Comparison of ENCODE assay signal across 8 mouse cellular contexts in the genomic region with DNA sequence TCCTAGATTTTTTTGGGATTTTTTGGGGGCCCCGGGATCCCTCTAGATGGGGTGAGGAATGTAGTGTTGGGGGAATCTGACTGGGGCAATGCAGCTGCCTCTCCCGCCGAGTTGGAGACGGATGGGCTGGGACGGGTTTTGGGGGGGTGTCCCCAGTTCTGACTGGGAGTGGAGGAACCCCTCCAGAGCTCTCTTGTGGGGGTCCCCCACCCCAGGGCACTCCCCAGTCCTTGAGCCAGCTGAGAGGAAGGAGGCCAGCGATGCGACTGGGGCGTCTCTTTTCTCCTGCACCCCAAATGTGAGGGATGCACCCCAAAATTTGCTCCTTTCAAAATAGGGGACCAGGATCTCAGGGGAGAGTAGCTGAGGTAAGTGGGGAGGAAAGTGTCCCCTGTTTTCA. TPM values are rescaled to one million over a fixed set of nuclear protein-coding genes. Genes with fewer than 3 reads are reported as not detected.
DNase-seq lines count a peak whose midpoint lies in the region; ATAC-seq and TF ChIP-seq lines count a peak whose summit lies in the region.

No protein-coding gene starts in this region.

- H3K36me3 ChIP-seq in embryonic facial prominence, embryonic 10.5 days (replicated peaks): peaks cover 22% of the 10 kb centered on the region
- peaks cover 14% of the 10 kb centered on the region; the same call in 1 of the 2 replicates for H3K36me3 ChIP-seq in hindbrain, postnatal 0 days (ENCODE audit: insufficient read depth, low read length)
- H3K36me3 ChIP-seq in neural tube, embryonic 13.5 days: peaks cover 20% of the 10 kb centered on the region

- TF ChIP-seq CTCF in left cerebral cortex, adult 2 months (IDR thresholded peaks at IDR 0.05): no peak
- no peak for TF ChIP-seq CTCF in hindbrain, postnatal 0 days (IDR thresholded peaks at IDR 0.05; ENCODE audit: low read depth)

- no peaks in the 10 kb centered on the region for H3K9me3 ChIP-seq in embryonic facial prominence, embryonic 10.5 days
- no peaks in the 10 kb centered on the region for H3K9me3 ChIP-seq in hindbrain, postnatal 0 days (ENCODE audit: low read length)
- no peaks in the 10 kb centered on the region for H3K9me3 ChIP-seq in neural tube, embryonic 13.5 days

- DNase-seq in left cerebral cortex, adult 2 months (ENCODE audit: extremely low spot score in 1 of 2, low spot score in 2 of 2): no peak
- DNase-seq in left cerebral cortex, adult 9 months (ENCODE audit: low spot score in 2 of 2): no peak
- DNase-seq in embryonic facial prominence, embryonic 10.5 days (ENCODE audit: low spot score): no peak
- no peak for DNase-seq in hindbrain, postnatal 0 days (ENCODE audit: low spot score)
- DNase-seq in thymus, postnatal 36 days: no peak

- peaks cover 42% of the 10 kb centered on the region for H3K27me3 ChIP-seq in embryonic facial prominence, embryonic 10.5 days (replicated peaks; ENCODE audit: low read depth, poor library complexity, severe bottlenecking)
- 0 out of 2 replicates have a peak, but pooled peaks cover 6% of the 10 kb centered on the region for H3K27me3 ChIP-seq in hindbrain, postnatal 0 days (ENCODE audit: insufficient read depth, low read length)
- H3K27me3 ChIP-seq in neural tube, embryonic 13.5 days: peaks cover 36% of the 10 kb centered on the region

- intact Hi-C loops in left cerebral cortex, adult 2 months (cut with DNase I): loop anchor here (5.0 to 10.0 kb wide), 2 partner anchors 174 to 422 kb away; a partner anchor contains a TSS

- H3K27ac ChIP-seq in left cerebral cortex, adult 2 months: peak overlapping the region; percentile 88
- H3K27ac ChIP-seq in embryonic facial prominence, embryonic 10.5 days (replicated peaks): peak overlapping the region; percentile 87
- H3K27ac ChIP-seq in hindbrain, postnatal 0 days: no peak overlapping the region
- no peak overlapping the region for H3K27ac ChIP-seq in neural tube, embryonic 13.5 days (replicated peaks)

- ATAC-seq in hindbrain, postnatal 0 days: no peak
- ATAC-seq in neural tube, embryonic 13.5 days (ENCODE audit: low read depth): no peak
- ATAC-seq in erythroid progenitor cell, adult 5-6 weeks (replicated peaks; ENCODE audit: low FRiP score, poor library complexity, severe bottlenecking): no peak
- ATAC-seq in inflammation-experienced regulatory T-cells, adult 6 months: no peak

- H3K4me1 ChIP-seq in embryonic facial prominence, embryonic 10.5 days: peaks cover 76% of the 10 kb centered on the region
- peaks cover 10% of the 10 kb centered on the region for H3K4me1 ChIP-seq in hindbrain, postnatal 0 days (ENCODE audit: insufficient read depth, low read length)
- H3K4me1 ChIP-seq in neural tube, embryonic 13.5 days (replicated peaks): peaks cover 46% of the 10 kb centered on the region

- peak overlapping the region; percentile 66 for H3K4me3 ChIP-seq in left cerebral cortex, adult 2 months
- peak overlapping the region; percentile 57 for H3K4me3 ChIP-seq in embryonic facial prominence, embryonic 10.5 days
- H3K4me3 ChIP-seq in hindbrain, postnatal 0 days (ENCODE audit: low read length): peak overlapping the region; percentile 42
- peak overlapping the region; percentile 33 for H3K4me3 ChIP-seq in neural tube, embryonic 13.5 days

- H3K9ac ChIP-seq in hindbrain, postnatal 0 days (replicated peaks; ENCODE audit: low read length): peak overlapping the region; percentile 61
- H3K9ac ChIP-seq in neural tube, embryonic 13.5 days: peak overlapping the region; percentile 71

- peak overlapping the region; percentile 61 for H3K4me2 ChIP-seq in hindbrain, postnatal 0 days (ENCODE audit: low read depth, low read length)
- peak overlapping the region; percentile 53 for H3K4me2 ChIP-seq in neural tube, embryonic 13.5 days

- WGBS in embryonic facial prominence, embryonic 10.5 days: 34% methylated on average over 8 of the region's 8 CpGs
- WGBS in hindbrain, postnatal 0 days: 29% methylated on average over 8 of the region's 8 CpGs
- 42% methylated on average over 8 of the region's 8 CpGs for WGBS in neural tube, embryonic 13.5 days

RNA-seq across cellular contexts. Expression of a gene that starts 3.4 kb away (rescaled TPM):
- 1 to 10 TPM; 1.7 to 3.5 TPM for total RNA-seq in left cerebral cortex, adult 2 months (2021)
- polyA plus RNA-seq in embryonic facial prominence, embryonic 10.5 days (2016; fragmentation: Nextera tagmentation; extraction: Ambion mirVana): 5.0 and 7.2 TPM in 2 replicates
- 4.9 and 5.0 TPM in 2 replicates for total RNA-seq in hindbrain, postnatal 0 days (2014; rRNA removed)
- 2.4 and 2.7 TPM in 2 replicates for polyA plus RNA-seq in hindbrain, postnatal 0 days (2015; fragmentation: Nextera tagmentation; extraction: Ambion mirVana)
- polyA plus RNA-seq in neural tube, embryonic 13.5 days (2015; fragmentation: Nextera tagmentation; extraction: Ambion mirVana): 6.0 and 6.1 TPM in 2 replicates
- 1.8 TPM in 1 of 2 replicates, not detected in the other for total RNA-seq in erythroid progenitor cell, adult 5-6 weeks (2015; ENCODE audit: low replicate concordance)
- total RNA-seq in erythroid progenitor cell, adult 5-6 weeks (2017; ENCODE audit: low replicate concordance): 0.61 and 2.3 TPM in 2 replicates
- polyA plus RNA-seq in inflammation-experienced regulatory T-cells, adult 6 months (2017; shearing (Covaris generic)): under 1 TPM in 1 of 3 experiments, not detected in 2; 0.39 TPM

RNA-seq across cellular contexts. Expression of a gene that starts 4.7 kb away (rescaled TPM):
- total RNA-seq in left cerebral cortex, adult 2 months (2021): 10 to 100 TPM; 45.5 to 51.2 TPM
- 210 and 215 TPM in 2 replicates for polyA plus RNA-seq in embryonic facial prominence, embryonic 10.5 days (2016; fragmentation: Nextera tagmentation; extraction: Ambion mirVana)
- total RNA-seq in hindbrain, postnatal 0 days (2014; rRNA removed): 61.6 and 96.0 TPM in 2 replicates
- polyA plus RNA-seq in hindbrain, postnatal 0 days (2015; fragmentation: Nextera tagmentation; extraction: Ambion mirVana): 172 and 185 TPM in 2 replicates
- 161 and 174 TPM in 2 replicates for polyA plus RNA-seq in neural tube, embryonic 13.5 days (2015; fragmentation: Nextera tagmentation; extraction: Ambion mirVana)
- 31.4 and 102 TPM in 2 replicates for total RNA-seq in erythroid progenitor cell, adult 5-6 weeks (2015; ENCODE audit: low replicate concordance)
- total RNA-seq in erythroid progenitor cell, adult 5-6 weeks (2017; ENCODE audit: low replicate concordance): 14.5 and 24.2 TPM in 2 replicates
- 100 to 1,000 TPM; 133 to 147 (median 134) TPM for polyA plus RNA-seq in inflammation-experienced regulatory T-cells, adult 6 months (2017; shearing (Covaris generic))

RNA-seq across cellular contexts. Expression of a gene that starts 6.6 kb away (rescaled TPM):
- 1 to 10 TPM; 4.9 to 5.3 TPM for total RNA-seq in left cerebral cortex, adult 2 months (2021)
- 7.9 and 10.7 TPM in 2 replicates for polyA plus RNA-seq in embryonic facial prominence, embryonic 10.5 days (2016; fragmentation: Nextera tagmentation; extraction: Ambion mirVana)
- 1.9 and 2.8 TPM in 2 replicates for total RNA-seq in hindbrain, postnatal 0 days (2014; rRNA removed)
- polyA plus RNA-seq in hindbrain, postnatal 0 days (2015; fragmentation: Nextera tagmentation; extraction: Ambion mirVana): 14.2 and 15.2 TPM in 2 replicates
- polyA plus RNA-seq in neural tube, embryonic 13.5 days (2015; fragmentation: Nextera tagmentation; extraction: Ambion mirVana): 17.0 and 18.3 TPM in 2 replicates
- total RNA-seq in erythroid progenitor cell, adult 5-6 weeks (2015; ENCODE audit: low replicate concordance): not detected in 2 replicates
- 4.1 TPM in 1 of 2 replicates, not detected in the other for total RNA-seq in erythroid progenitor cell, adult 5-6 weeks (2017; ENCODE audit: low replicate concordance)
- polyA plus RNA-seq in inflammation-experienced regulatory T-cells, adult 6 months (2017; shearing (Covaris generic)): 10 to 100 TPM in 1 of 3 experiments, 1 to 10 TPM in 2; 2.7 to 11.1 (median 6.1) TPM

RNA-seq across cellular contexts. Expression of a gene that starts 6.6 kb away (rescaled TPM):
- 100 to 1,000 TPM; 241 to 270 TPM for total RNA-seq in left cerebral cortex, adult 2 months (2021)
- polyA plus RNA-seq in embryonic facial prominence, embryonic 10.5 days (2016; fragmentation: Nextera tagmentation; extraction: Ambion mirVana): 96.4 and 106 TPM in 2 replicates
- total RNA-seq in hindbrain, postnatal 0 days (2014; rRNA removed): 85.4 and 88.6 TPM in 2 replicates
- 597 and 610 TPM in 2 replicates for polyA plus RNA-seq in hindbrain, postnatal 0 days (2015; fragmentation: Nextera tagmentation; extraction: Ambion mirVana)
- 362 and 382 TPM in 2 replicates for polyA plus RNA-seq in neural tube, embryonic 13.5 days (2015; fragmentation: Nextera tagmentation; extraction: Ambion mirVana)
- total RNA-seq in erythroid progenitor cell, adult 5-6 weeks (2015; ENCODE audit: low replicate concordance): 167 and 191 TPM in 2 replicates
- total RNA-seq in erythroid progenitor cell, adult 5-6 weeks (2017; ENCODE audit: low replicate concordance): 21.3 and 24.1 TPM in 2 replicates
- polyA plus RNA-seq in inflammation-experienced regulatory T-cells, adult 6 months (2017; shearing (Covaris generic)): 100 to 1,000 TPM; 207 to 275 (median 255) TPM

RNA-seq across cellular contexts. Expression of a gene that starts 12.2 kb away (rescaled TPM):
- 10 to 100 TPM in 1 of 2 experiments, 1 to 10 TPM in 1; 7.5 to 10.5 TPM for total RNA-seq in left cerebral cortex, adult 2 months (2021)
- 11.6 and 11.7 TPM in 2 replicates for polyA plus RNA-seq in embryonic facial prominence, embryonic 10.5 days (2016; fragmentation: Nextera tagmentation; extraction: Ambion mirVana)
- total RNA-seq in hindbrain, postnatal 0 days (2014; rRNA removed): 15.3 and 17.2 TPM in 2 replicates
- 9.4 and 10.8 TPM in 2 replicates for polyA plus RNA-seq in hindbrain, postnatal 0 days (2015; fragmentation: Nextera tagmentation; extraction: Ambion mirVana)
- polyA plus RNA-seq in neural tube, embryonic 13.5 days (2015; fragmentation: Nextera tagmentation; extraction: Ambion mirVana): 14.7 and 15.8 TPM in 2 replicates
- total RNA-seq in erythroid progenitor cell, adult 5-6 weeks (2015; ENCODE audit: low replicate concordance): 0.72 and 0.84 TPM in 2 replicates
- 0.39 and 2.3 TPM in 2 replicates for total RNA-seq in erythroid progenitor cell, adult 5-6 weeks (2017; ENCODE audit: low replicate concordance)
- polyA plus RNA-seq in inflammation-experienced regulatory T-cells, adult 6 months (2017; shearing (Covaris generic)): 1 to 10 TPM; 2.3 to 4.3 (median 3.2) TPM

Comparison
In these comparisons a context has a peak if more than half of its experiments do, and no peak if none do; other contexts are left out.
1. H3K27ac ChIP-seq: peak in left cerebral cortex, adult 2 months (single experiment) and embryonic facial prominence, embryonic 10.5 days (single experiment); none in hindbrain, postnatal 0 days (single experiment) and neural tube, embryonic 13.5 days (single experiment).
2. Peak in every context shown above with its lines, with median percentiles within 50 percentile points of each other: H3K4me3 ChIP-seq.